Mouse (Mus musculus): Measurements from ENCODE around the gene Tenm2.
A peak's percentile ranks its signal among the peaks of the same experiment; 100 is the strongest.

The Tenm2 gene

GRCm38 (mm10) chr11:36557316-36557715 lies 678.4 kb downstream of the Tenm2 start:
- DNase-seq, result no peak

GRCm38 (mm10) chr11:36553286-36553685 lies 682.5 kb downstream of the Tenm2 start:
- no peak for DNase-seq

- peak; percentile 37 for DNase-seq
Observed at GRCm38 (mm10) chr11:36550649-36551048, 685.1 kb downstream of the Tenm2 start.

GRCm38 (mm10) chr11:36549398-36550139 lies 686.2 kb downstream of the Tenm2 start:
- DNase-seq, result peak; percentile 11

- peak; percentile 11 for DNase-seq
Observed at GRCm38 (mm10) chr11:36548139-36548538, 687.6 kb downstream of the Tenm2 start.

GRCm38 (mm10) chr11:36538144-36538543 lies 697.6 kb downstream of the Tenm2 start:
- DNase-seq, result no peak

- no peak for DNase-seq
Observed at GRCm38 (mm10) chr11:36537573-36538133, 698.1 kb downstream of the Tenm2 start.

- no peak for DNase-seq
Observed at GRCm38 (mm10) chr11:36535591-36535990, 700.2 kb downstream of the Tenm2 start.

- no peak for DNase-seq
Observed at GRCm38 (mm10) chr11:36531614-36532013, 704.1 kb downstream of the Tenm2 start.

GRCm38 (mm10) chr11:36527509-36527908 lies 708.3 kb downstream of the Tenm2 start:
- DNase-seq, result peak; percentile 29

GRCm38 (mm10) chr11:36526381-36526780 lies 709.4 kb downstream of the Tenm2 start:
- peak; percentile 73 for DNase-seq

GRCm38 (mm10) chr11:36512468-36512867 lies 723.3 kb downstream of the Tenm2 start:
- no peak for DNase-seq

GRCm38 (mm10) chr11:36508312-36508711 lies 727.5 kb downstream of the Tenm2 start:
- DNase-seq, result no peak

GRCm38 (mm10) chr11:36494898-36495548 lies 740.7 kb downstream of the Tenm2 start:
- DNase-seq, result no peak

GRCm38 (mm10) chr11:36492274-36492673 lies 743.5 kb downstream of the Tenm2 start:
- DNase-seq, result no peak

GRCm38 (mm10) chr11:36490085-36490484 lies 745.7 kb downstream of the Tenm2 start:
- DNase-seq, result peak; percentile 50

- DNase-seq, result no peak
Observed at GRCm38 (mm10) chr11:36488666-36489065, 747.1 kb downstream of the Tenm2 start.

- DNase-seq, result no peak
Observed at GRCm38 (mm10) chr11:36486092-36486491, 749.7 kb downstream of the Tenm2 start.

- no peak for DNase-seq
Observed at GRCm38 (mm10) chr11:36484466-36485069, 751.2 kb downstream of the Tenm2 start.

GRCm38 (mm10) chr11:36482136-36482535 lies 753.6 kb downstream of the Tenm2 start:
- DNase-seq, result no peak

- no peak for DNase-seq
Observed at GRCm38 (mm10) chr11:36481524-36481923, 754.2 kb downstream of the Tenm2 start.

- DNase-seq, result no peak
Observed at GRCm38 (mm10) chr11:36481086-36481485, 754.7 kb downstream of the Tenm2 start.

GRCm38 (mm10) chr11:36469811-36470551 lies 765.8 kb downstream of the Tenm2 start:
- DNase-seq, result no peak
